Mouse (Mus musculus) small intestine, adult 2 months (tissue): Measurements from ENCODE around the gene Sgsm1. TPM values are rescaled to one million over a fixed set of nuclear protein-coding genes. Genes with fewer than 3 reads are reported as not detected.

Source experiments
- H3K27ac ChIP-seq: fragments of 200-500 bp; 2 replicates; pipeline ENCODE4 v1.5.1; 2012; ENCODE audit warnings: low read depth, low read length, control low read depth, inconsistent platforms; ENCODE audit not compliant: insufficient read depth
- H3K27me3 ChIP-seq: fragments of 200-500 bp; 2 replicates; pipeline ENCODE4 v1.6.1; 2012; ENCODE audit warnings: mild to moderate bottlenecking, moderate library complexity, low read length, inconsistent platforms; ENCODE audit not compliant: control insufficient read depth, insufficient read depth
- H3K36me3 ChIP-seq: fragments of 200-500 bp; 2 replicates; pipeline ENCODE4 v1.6.1; 2012; ENCODE audit warnings: mild to moderate bottlenecking, low read length, control low read depth, inconsistent platforms; ENCODE audit not compliant: control insufficient read depth, insufficient read depth
- H3K4me1 ChIP-seq: fragments of 200-500 bp; 2 replicates; pipeline ENCODE4 v1.6.1; 2012; ENCODE audit warnings: low read length, inconsistent platforms, mixed read lengths; ENCODE audit not compliant: control insufficient read depth, insufficient read depth, insufficient read length
- H3K4me3 ChIP-seq: fragments of 200-500 bp; 2 replicates; pipeline ENCODE4 v1.5.1; 2012; ENCODE audit warnings: low read depth, mild to moderate bottlenecking, control low read depth, inconsistent platforms, low read length, moderate library complexity
- CTCF ChIP-seq: fragments of 200-500 bp; IDR thresholded peaks from 2 replicates; pipeline ENCODE4 v1.5.1; 2012; ENCODE audit warnings: low read depth, mild to moderate bottlenecking, control low read depth, inconsistent platforms, low read length, moderate library complexity, mixed read lengths; ENCODE audit not compliant: insufficient replicate concordance, insufficient read length; ENCODE audit errors: extremely low read depth
- POLR2A ChIP-seq: fragments of 200-500 bp; IDR thresholded peaks from 2 replicates; pipeline ENCODE4 v1.6.1; 2012; ENCODE audit warnings: low read depth, mild to moderate bottlenecking, control low read depth, inconsistent platforms, low read length, moderate library complexity
- whole genome bisulfite sequencing: fragments of 180-500 bp; shearing (Covaris S2); methylation state at CpG from one replicate; pipeline ENCODE4 v1.1.7; 2018; 5-methylcytosine and 5-hydroxymethylcytosine counted together
- polyA plus RNA-seq: library from polyadenylated mRNA; depleted of rRNA; stranded (reverse); fragments of >200 nt; gene quantifications from 2 replicates; pipeline ENCODE4 v1.2.3, GENCODE M21; 2012

Sgsm1 gene
- polyA plus RNA-seq, 1 experiment: 4.8 TPM

DNA sequence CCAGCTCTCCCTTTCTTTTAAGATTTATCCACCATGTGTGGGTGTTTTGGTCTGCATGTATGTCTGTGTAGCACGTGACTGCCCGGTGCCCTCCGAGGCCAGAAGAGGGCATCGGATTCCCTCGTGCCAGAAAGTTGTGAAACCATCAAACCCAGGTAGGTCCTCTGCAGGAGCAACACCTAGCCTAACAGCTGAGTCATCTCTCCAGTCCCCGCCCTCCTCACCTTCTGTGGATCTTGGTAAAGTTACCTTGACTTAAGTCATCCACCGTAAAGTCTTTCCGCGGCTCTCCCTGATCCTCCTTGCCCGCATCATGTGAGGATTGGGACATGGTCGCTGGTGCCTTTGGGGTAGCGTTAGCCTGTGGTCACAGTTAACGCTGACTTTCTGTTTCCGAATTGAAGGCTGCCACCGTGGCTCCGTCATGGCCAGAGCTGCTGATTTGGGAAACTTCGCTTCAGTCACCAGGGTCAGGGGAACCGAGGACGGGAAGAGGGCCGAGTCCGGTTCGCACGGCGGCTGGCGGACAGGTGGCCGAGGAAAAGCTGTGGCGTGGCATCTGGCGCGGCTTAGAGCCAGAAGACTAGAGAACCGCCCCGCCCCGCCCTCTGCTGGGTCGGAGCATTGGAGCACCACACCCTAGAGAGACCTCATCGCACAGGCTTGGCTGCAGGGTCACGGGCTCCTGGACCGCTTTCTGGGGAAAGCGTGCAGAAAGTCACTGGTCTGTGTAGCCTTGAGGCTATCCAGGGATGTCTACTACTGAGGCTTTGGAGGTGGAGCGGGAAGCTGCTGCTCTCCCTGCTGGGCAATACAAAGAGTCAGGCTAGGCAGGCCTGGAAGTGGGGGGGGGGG lies 13.4 kb upstream of the Sgsm1 start:
- TF ChIP-seq POLR2A (no peak), CTCF (no peak)
- Histone ChIP-seq H3K4me3 (peak overlapping the region; percentile 56), H3K27ac (no peak overlapping the region), H3K27me3 (no peaks in the 10 kb centered on the region), H3K36me3 (no peaks in the 10 kb centered on the region), H3K4me1 (peaks cover 3% of the 10 kb centered on the region; the same call in 1 of the 2 replicates)
- WGBS: 3% methylated on average over 38 of the region's 38 CpGs

DNA sequence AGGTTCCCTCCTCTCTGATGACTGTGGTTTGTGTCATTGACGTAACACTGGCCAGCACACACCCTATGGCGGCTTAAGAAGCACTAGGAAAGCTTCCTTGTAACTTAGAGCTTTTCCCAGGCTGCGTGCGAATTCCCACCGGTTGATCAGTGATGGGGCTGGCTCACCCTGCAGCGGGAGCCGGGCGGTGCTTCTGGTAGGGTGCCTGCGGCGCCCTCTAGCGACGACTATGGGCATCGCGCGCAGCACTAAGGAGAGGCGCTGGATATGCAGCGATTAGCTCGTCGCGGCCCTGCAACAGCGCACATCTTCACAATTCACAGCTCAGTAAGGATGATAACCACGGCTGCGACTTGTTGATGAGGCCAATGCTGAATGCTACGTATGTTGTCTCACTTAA lies 3.4 kb upstream of the Sgsm1 start:
- Histone ChIP-seq H3K4me1 (peaks cover 2% of the 10 kb centered on the region), H3K4me3 (no peak overlapping the region), H3K36me3 (no peaks in the 10 kb centered on the region), H3K27me3 (peaks cover 6% of the 10 kb centered on the region; the same call in 1 of the 2 replicates), H3K27ac (no peak overlapping the region)
- 6% methylated on average over 24 of the region's 24 CpGs for WGBS
- TF ChIP-seq CTCF (peak; percentile 67), POLR2A (no peak)

DNA sequence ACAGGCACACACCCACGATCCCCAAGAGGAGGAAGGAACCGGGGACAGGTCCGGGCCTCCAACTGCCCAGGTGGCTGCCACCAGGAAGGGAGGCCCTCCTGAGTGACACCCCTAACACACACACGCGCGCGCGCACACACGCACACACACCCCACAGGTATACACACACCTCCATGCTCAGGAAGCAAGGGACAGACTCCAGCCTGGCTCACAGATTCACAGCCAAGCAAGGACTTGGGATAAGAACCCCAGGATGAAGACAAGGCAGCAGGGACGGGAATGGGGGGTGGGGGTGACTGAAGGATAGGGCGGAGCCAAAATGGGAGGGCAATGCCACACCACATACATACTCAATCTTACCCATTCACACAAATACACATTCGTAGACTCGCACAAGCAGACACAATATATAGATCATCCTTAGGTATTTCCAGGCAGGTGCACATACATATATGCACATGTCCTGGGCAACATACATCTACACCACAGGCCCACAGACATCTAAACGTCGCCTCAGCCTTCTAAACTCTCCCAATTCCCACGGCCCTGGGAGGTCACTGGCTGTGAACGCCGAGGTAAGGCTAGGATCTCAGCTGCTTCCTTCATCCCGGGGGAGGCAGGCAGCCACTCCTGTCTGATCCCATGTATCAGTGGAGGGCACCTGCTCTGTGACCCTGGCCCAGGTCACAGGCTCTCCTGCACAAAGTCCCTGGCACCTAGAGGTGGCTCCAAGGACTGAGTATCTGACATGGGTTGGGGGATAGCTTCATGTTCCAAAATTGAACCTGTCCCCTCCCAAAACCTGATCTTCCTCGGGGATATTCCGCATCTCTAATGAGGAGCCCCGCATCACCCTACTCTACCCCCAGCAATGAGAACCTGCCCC lies 852 bp downstream of the Sgsm1 start:
- no peak for TF ChIP-seq POLR2A
- TF ChIP-seq CTCF: no peak
- Histone ChIP-seq H3K27ac (no peak overlapping the region), H3K4me3 (peak overlapping the region; percentile 69), H3K36me3 (no peaks in the 10 kb centered on the region), H3K4me1 (peaks cover 2% of the 10 kb centered on the region), H3K27me3 (peaks cover 10% of the 10 kb centered on the region)
- WGBS: 49% methylated on average over 22 of the region's 22 CpGs

DNA sequence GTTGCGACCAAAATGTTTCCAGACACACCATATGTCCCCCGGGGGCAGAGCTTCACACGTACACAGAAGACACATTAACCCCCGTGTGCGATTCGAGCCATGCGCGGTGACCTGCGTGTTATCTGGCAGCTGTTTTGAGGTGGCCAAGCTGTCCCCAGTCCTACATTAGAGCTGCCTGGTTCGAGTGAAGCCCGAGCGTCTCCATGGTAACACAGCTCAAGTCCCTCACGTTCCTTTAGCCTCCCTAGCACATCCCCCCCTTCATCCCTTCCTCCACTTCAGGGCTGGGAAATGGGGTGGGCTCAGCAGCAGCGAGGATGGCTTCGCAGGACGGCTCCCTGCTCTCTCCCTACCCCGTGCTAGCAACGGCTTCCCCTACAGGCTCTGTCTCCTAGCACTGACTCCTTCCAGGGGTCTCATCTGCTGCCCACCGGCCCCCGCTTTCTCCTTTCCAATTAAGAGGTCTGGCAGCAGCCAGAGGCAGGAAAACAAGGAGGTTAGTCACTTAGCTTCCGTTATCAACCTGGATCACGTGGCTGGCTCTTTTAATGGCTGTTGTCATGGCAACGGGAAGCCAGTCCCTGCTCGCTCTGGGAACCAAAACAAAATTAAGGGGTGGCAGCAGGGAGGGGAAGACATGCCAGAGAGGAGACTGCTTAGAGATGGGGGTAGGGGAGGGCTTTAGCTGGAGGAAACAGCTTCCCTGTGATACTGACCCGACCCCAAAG lies 3.7 kb downstream of the Sgsm1 start:
- peaks cover 10% of the 10 kb centered on the region for H3K27me3 ChIP-seq
- no peak overlapping the region for H3K27ac ChIP-seq
- peaks cover 2% of the 10 kb centered on the region for H3K4me1 ChIP-seq
- no peak overlapping the region for H3K4me3 ChIP-seq
- WGBS: 16% methylated on average over 25 of the region's 25 CpGs
- TF ChIP-seq POLR2A (no peak), CTCF (no peak)
- no peaks in the 10 kb centered on the region for H3K36me3 ChIP-seq

DNA sequence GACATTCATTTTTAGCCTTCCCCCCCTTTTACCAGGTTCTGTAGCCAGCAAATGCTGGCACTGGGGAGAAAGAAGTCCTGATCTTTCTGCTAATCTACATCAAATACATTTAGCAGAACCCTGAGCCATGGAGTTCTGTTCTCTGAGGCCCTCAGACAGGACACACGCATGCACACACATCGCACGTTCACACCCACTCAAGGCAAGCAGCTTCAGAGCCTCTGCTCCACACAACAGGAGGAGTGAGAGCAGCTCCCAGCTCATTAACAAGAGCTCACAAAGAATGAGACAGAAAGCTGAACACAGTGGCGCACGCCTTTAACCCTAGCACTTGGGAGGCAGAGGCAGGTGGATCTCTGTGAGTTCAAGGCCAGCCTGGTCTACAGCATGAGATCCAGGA lies 6.1 kb downstream of the Sgsm1 start:
- TF ChIP-seq CTCF (no peak), POLR2A (no peak)
- H3K36me3 ChIP-seq: no peaks in the 10 kb centered on the region
- no peaks in the 10 kb centered on the region for H3K4me1 ChIP-seq
- WGBS: 93% methylated on average over 5 of the region's 5 CpGs
- no peak overlapping the region for H3K27ac ChIP-seq
- no peak overlapping the region for H3K4me3 ChIP-seq
- peaks cover 5% of the 10 kb centered on the region; the same call in 1 of the 2 replicates for H3K27me3 ChIP-seq

DNA sequence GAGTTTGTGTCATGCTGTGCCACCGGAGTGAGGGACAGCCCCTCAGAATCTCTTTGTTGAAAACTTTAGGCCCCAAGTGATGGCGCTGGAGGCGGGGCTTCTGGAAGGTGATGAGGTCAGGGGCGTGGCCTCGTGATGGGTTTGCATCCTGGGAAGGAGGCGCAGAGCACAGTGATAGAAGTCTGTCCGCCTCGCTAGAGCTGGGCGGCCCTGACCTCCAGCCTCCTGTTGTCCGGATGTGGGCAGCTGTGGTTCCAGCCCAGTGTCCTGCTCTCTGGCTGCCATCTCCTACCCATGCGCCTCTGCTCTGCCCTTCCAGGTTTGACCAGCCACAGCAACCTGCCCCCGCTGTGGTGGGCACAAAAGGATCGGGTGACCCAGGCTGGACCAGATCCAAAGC lies 8.7 kb downstream of the Sgsm1 start:
- peaks cover under 1% of the 10 kb centered on the region; the same call in 1 of the 2 replicates for H3K27me3 ChIP-seq
- H3K4me1 ChIP-seq: no peaks in the 10 kb centered on the region
- WGBS: 46% methylated on average over 13 of the region's 13 CpGs
- TF ChIP-seq POLR2A (no peak), CTCF (no peak)
- no peak overlapping the region for H3K27ac ChIP-seq
- no peak overlapping the region for H3K4me3 ChIP-seq
- H3K36me3 ChIP-seq: no peaks in the 10 kb centered on the region
